Mouse (Mus musculus) embryonic stem cell, embryonic (primary cell): ENCODE measurements at regions not wholly inside any gene's neighbourhood (a gene's known extent, or its start where the extent isn't known, plus 50 kb on each side); places are given as distances from the start of the nearest gene placed in this dataset.

Source experiments
- CTCF ChIA-PET, 4 experiments: fragments of 300-600 bp in 2 of 4; fragments of 350-600 bp in 2 of 4; sonication (Branson Sonifier 250); formaldehyde crosslinking; loops; one replicate each; lab custom pipeline; 2022; ENCODE audit warnings: inconsistent platforms in 2 of 4; lab: Charles Lee
- POLR2A ChIA-PET, 4 experiments: fragments of 300-600 bp in 2 of 4; fragments of 350-600 bp in 2 of 4; sonication (Branson Sonifier 250); formaldehyde crosslinking; loops; one replicate each; lab custom pipeline; 2022; ENCODE audit warnings: antibody characterized with exemption in 4 of 4, inconsistent platforms in 1 of 4; lab: Charles Lee

- CTCF ChIA-PET, result no interaction called here
- POLR2A ChIA-PET, result interaction anchor here in 1 of 4 experiments (1.1 to 1.3 kb wide), 2 partner anchors 45 to 160 kb away, joined by 3 read pairs; no protein-coding TSS in a partner anchor
Measured at GRCm38 (mm10) chr5:129315626-129316025, 185.4 kb upstream of the Sfswap start.

GRCm38 (mm10) chr5:129331094-129331523 lies 169.9 kb upstream of the Sfswap start:
- ChIA-PET POLR2A (no interaction called here), CTCF (interaction anchor here in 2 of 4 experiments (0.5 to 1.9 kb wide), 5 partner anchors 54 to 549 kb away, joined by 3 to 8 read pairs (median 5); no protein-coding TSS in a partner anchor)

GRCm38 (mm10) chr5:129332014-129332413 lies 169.0 kb upstream of the Sfswap start:
- ChIA-PET CTCF (interaction anchor here in 3 of 4 experiments (0.6 to 1.9 kb wide), 13 partner anchors 9 to 262 kb away, joined by 3 to 8 read pairs (median 4); partner anchors contain the start of gene Mmp17 (in 2 of the 3)), POLR2A (no interaction called here)

- CTCF ChIA-PET, result interaction anchor here in 3 of 4 experiments (0.6 to 1.2 kb wide), 5 partner anchors 16 to 272 kb away, joined by 3 to 4 read pairs (median 3); no protein-coding TSS in a partner anchor
Measured at GRCm38 (mm10) chr5:129338511-129338910, 162.5 kb upstream of the Sfswap start.

GRCm38 (mm10) chr5:129344038-129344437 lies 157.0 kb upstream of the Sfswap start:
- ChIA-PET CTCF (interaction anchor here in 1 of 4 experiments (0.6 kb wide), 1 partner anchor 219 kb away, joined by 3 read pairs; no protein-coding TSS in a partner anchor), POLR2A (interaction anchor here in 3 of 4 experiments (0.6 to 2.8 kb wide), 3 partner anchors 9 to 19 kb away, joined by 3 to 8 read pairs (median 6); no protein-coding TSS in a partner anchor)

More at GRCm38 (mm10) chr5:129338511-129338910, 162.5 kb upstream of the Sfswap start:
- POLR2A ChIA-PET, result interaction anchor here in 3 of 4 experiments (0.6 to 1.3 kb wide), 5 partner anchors 10 to 797 kb away, joined by 3 to 4 read pairs (median 4); no protein-coding TSS in a partner anchor

- ChIA-PET CTCF (no interaction called here), POLR2A (interaction anchor here in 1 of 4 experiments (1.8 kb wide), 1 partner anchor 155 kb away, joined by 4 read pairs; no protein-coding TSS in a partner anchor)
Measured at GRCm38 (mm10) chr5:129350024-129350423, 151.0 kb upstream of the Sfswap start.

- POLR2A ChIA-PET, result interaction anchor here (0.5 to 2.3 kb wide), 18 partner anchors 10 to 433 kb away, joined by 3 to 19 read pairs (median 4); no protein-coding TSS in a partner anchor
- CTCF ChIA-PET, result interaction anchor here (0.5 to 2.8 kb wide), 26 partner anchors 10 to 1073 kb away, joined by 3 to 17 read pairs (median 3); partner anchors contain the start of gene Nipsnap2 (in 1 of the 4)
Measured at GRCm38 (mm10) chr5:129353549-129353948, 147.5 kb upstream of the Sfswap start.

GRCm38 (mm10) chr5:129354877-129355276 lies 146.1 kb upstream of the Sfswap start:
- CTCF ChIA-PET, result interaction anchor here (0.5 to 2.8 kb wide), 22 partner anchors 8 to 999 kb away, joined by 3 to 17 read pairs (median 4); partner anchors contain the start of gene Mmp17 (in 1 of the 4)
- POLR2A ChIA-PET, result interaction anchor here in 3 of 4 experiments (0.6 to 2.3 kb wide), 7 partner anchors 8 to 595 kb away, joined by 3 to 19 read pairs (median 3); no protein-coding TSS in a partner anchor

- ChIA-PET POLR2A (interaction anchor here in 2 of 4 experiments (1.3 to 1.5 kb wide), 2 partner anchors 10 to 93 kb away, joined by 3 read pairs; no protein-coding TSS in a partner anchor), CTCF (no interaction called here)
Measured at GRCm38 (mm10) chr5:129361527-129361926, 139.5 kb upstream of the Sfswap start.

GRCm38 (mm10) chr5:129363189-129363588 lies 137.8 kb upstream of the Sfswap start:
- POLR2A ChIA-PET, result interaction anchor here in 3 of 4 experiments (0.6 to 2.1 kb wide), 24 partner anchors 8 to 524 kb away, joined by 3 to 19 read pairs (median 4); partner anchors contain the start of genes Chchd2 (in 1 of the 3) and Mmp17 (in 1 of the 3)
- CTCF ChIA-PET, result interaction anchor here (0.6 to 2.4 kb wide), 5 partner anchors 8 to 856 kb away, joined by 3 to 17 read pairs (median 4); no protein-coding TSS in a partner anchor

- ChIA-PET POLR2A (interaction anchor here (0.5 to 2.1 kb wide), 5 partner anchors 11 to 335 kb away, joined by 3 to 5 read pairs (median 4); no protein-coding TSS in a partner anchor), CTCF (interaction anchor here in 1 of 4 experiments (0.7 to 1.0 kb wide), 2 partner anchors 12 to 557 kb away, joined by 3 read pairs; no protein-coding TSS in a partner anchor)
Measured at GRCm38 (mm10) chr5:129365026-129365425, 136.0 kb upstream of the Sfswap start.

GRCm38 (mm10) chr5:129367266-129367665 lies 133.8 kb upstream of the Sfswap start:
- CTCF ChIA-PET, result no interaction called here
- POLR2A ChIA-PET, result no interaction called here

- CTCF ChIA-PET, result interaction anchor here in 2 of 4 experiments (0.6 to 1.1 kb wide), 2 partner anchors 24 to 223 kb away, joined by 3 read pairs; no protein-coding TSS in a partner anchor
- POLR2A ChIA-PET, result interaction anchor here in 1 of 4 experiments (0.6 kb wide), 1 partner anchor 397 kb away, joined by 5 read pairs; no protein-coding TSS in a partner anchor
Measured at GRCm38 (mm10) chr5:129380861-129381260, 120.2 kb upstream of the Sfswap start.

GRCm38 (mm10) chr5:129384976-129385375 lies 116.0 kb upstream of the Sfswap start:
- CTCF ChIA-PET, result interaction anchor here (0.5 to 1.8 kb wide), 8 partner anchors 13 to 882 kb away, joined by 3 to 7 read pairs (median 4); no protein-coding TSS in a partner anchor
- POLR2A ChIA-PET, result interaction anchor here in 2 of 4 experiments (0.6 to 0.9 kb wide), 3 partner anchors 227 to 1018 kb away, joined by 3 to 5 read pairs (median 4); no protein-coding TSS in a partner anchor

GRCm38 (mm10) chr5:129385965-129386643 lies 114.9 kb upstream of the Sfswap start:
- ChIA-PET POLR2A (interaction anchor here in 2 of 4 experiments (0.6 to 0.7 kb wide), 3 partner anchors 57 to 738 kb away, joined by 3 to 4 read pairs (median 4); no protein-coding TSS in a partner anchor), CTCF (interaction anchor here (0.5 to 1.8 kb wide), 26 partner anchors 9 to 1348 kb away, joined by 3 to 13 read pairs (median 4); partner anchors contain the start of gene Mmp17 (in 1 of the 4))

GRCm38 (mm10) chr5:129386671-129387070 lies 114.3 kb upstream of the Sfswap start:
- POLR2A ChIA-PET, result interaction anchor here (0.6 to 1.4 kb wide), 7 partner anchors 23 to 168 kb away, joined by 3 to 5 read pairs (median 3); partner anchors contain the start of gene Sfswap (in 1 of the 4)
- CTCF ChIA-PET, result interaction anchor here (0.7 to 1.4 kb wide), 20 partner anchors 18 to 1919 kb away, joined by 3 to 13 read pairs (median 4); partner anchors contain the start of gene Mmp17 (in 1 of the 4)

- POLR2A ChIA-PET, result interaction anchor here in 3 of 4 experiments (0.7 to 1.7 kb wide), 10 partner anchors 24 to 359 kb away, joined by 3 to 6 read pairs (median 4); partner anchors contain the start of gene Sfswap (in 1 of the 3)
- CTCF ChIA-PET, result interaction anchor here in 3 of 4 experiments (0.6 to 1.3 kb wide), 12 partner anchors 18 to 1919 kb away, joined by 3 to 6 read pairs (median 3); partner anchors contain the start of gene Mmp17 (in 1 of the 3)
Measured at GRCm38 (mm10) chr5:129387301-129387700, 113.7 kb upstream of the Sfswap start.
